Mouse (Mus musculus) ES-Bruce4 (cell line): ENCODE data around the gene Ly86. TPM values are rescaled to one million over a fixed set of nuclear protein-coding genes. Genes with fewer than 3 reads are reported as not detected.

ENCODE experiments used
- H3K27ac ChIP-seq: 2 replicates; pipeline ENCODE4 v1.5.1; 2012; ENCODE audit warnings: low read length, inconsistent platforms; ENCODE audit not compliant: insufficient read depth
- H3K27me3 ChIP-seq: 2 replicates; pipeline ENCODE4 v1.6.1; 2012; ENCODE audit warnings: mild to moderate bottlenecking, low read length, inconsistent platforms; ENCODE audit not compliant: control insufficient read depth, poor library complexity, insufficient read depth, severe bottlenecking
- H3K36me3 ChIP-seq: 2 replicates; pipeline ENCODE4 v1.6.1; 2012; ENCODE audit warnings: inconsistent platforms, mild to moderate bottlenecking, low read length, moderate library complexity; ENCODE audit not compliant: control insufficient read depth, poor library complexity, insufficient read depth, severe bottlenecking
- H3K4me1 ChIP-seq: one replicate; pipeline ENCODE4 v1.8.1; 2011; ENCODE audit warnings: low read length; ENCODE audit not compliant: control insufficient read depth, insufficient read depth
- H3K4me3 ChIP-seq: 2 replicates; pipeline ENCODE4 v1.5.1; 2011; ENCODE audit warnings: low read depth, mild to moderate bottlenecking, low read length
- H3K9ac ChIP-seq: 2 replicates; pipeline ENCODE4 v1.6.1; 2012; ENCODE audit warnings: low read depth, mild to moderate bottlenecking, inconsistent platforms; ENCODE audit not compliant: poor library complexity, severe bottlenecking
- H3K9me3 ChIP-seq: replicated peaks from 2 replicates; pipeline ENCODE4 v1.6.1; 2012; ENCODE audit warnings: mild to moderate bottlenecking, low read length, inconsistent platforms; ENCODE audit not compliant: control insufficient read depth, poor library complexity, insufficient read depth, severe bottlenecking
- CTCF ChIP-seq: IDR thresholded peaks from one replicate; pipeline ENCODE4 v1.8.1; 2011; ENCODE audit warnings: low read depth, low read length
- EP300 ChIP-seq: IDR thresholded peaks from 2 replicates; pipeline ENCODE4 v1.6.1; 2011; ENCODE audit warnings: low read depth, low read length; ENCODE audit not compliant: insufficient read depth
- POLR2A ChIP-seq: IDR thresholded peaks from one replicate; pipeline ENCODE4 v1.8.1; 2011; ENCODE audit warnings: low read length; ENCODE audit not compliant: insufficient read depth
- polyA plus RNA-seq: library from polyadenylated mRNA; stranded (reverse); fragments of >200 nt; gene quantifications from 2 replicates; pipeline ENCODE4 v1.2.4, GENCODE M21; 2011; ENCODE audit warnings: low read depth; ENCODE audit not compliant: missing spikeins, insufficient read depth, insufficient read length

Gene Ly86
- polyA plus RNA-seq, 1 experiment: not detected

GRCm38 (mm10) chr13:37388222-37389202 is 43.5 kb downstream of the Ly86 start:
- no peaks in the 10 kb centered on the region for H3K27me3 ChIP-seq
- no peaks in the 10 kb centered on the region for H3K36me3 ChIP-seq
- no peaks in the 10 kb centered on the region for H3K9me3 ChIP-seq
- H3K4me1 ChIP-seq: no peaks in the 10 kb centered on the region
- TF ChIP-seq POLR2A: no peak
- no peak for TF ChIP-seq CTCF
- H3K27ac ChIP-seq: no peak overlapping the region
- no peak overlapping the region for H3K4me3 ChIP-seq
- H3K9ac ChIP-seq: no peak overlapping the region

- no peak overlapping the region for H3K27ac ChIP-seq
- no peaks in the 10 kb centered on the region for H3K36me3 ChIP-seq
- H3K9ac ChIP-seq: no peak overlapping the region
- H3K9me3 ChIP-seq: no peaks in the 10 kb centered on the region
- H3K27me3 ChIP-seq: no peaks in the 10 kb centered on the region
- H3K4me3 ChIP-seq: no peak overlapping the region
- no peaks in the 10 kb centered on the region for H3K4me1 ChIP-seq
- no peak for TF ChIP-seq POLR2A
- TF ChIP-seq CTCF: no peak
- no peak for TF ChIP-seq EP300
Measured at GRCm38 (mm10) chr13:37389296-37389695, 44.3 kb downstream of the Ly86 start.

- TF ChIP-seq CTCF (no peak), EP300 (no peak)
- Histone ChIP-seq H3K36me3 (no peaks in the 10 kb centered on the region), H3K27me3 (no peaks in the 10 kb centered on the region), H3K27ac (no peak overlapping the region), H3K9ac (no peak overlapping the region), H3K9me3 (0 out of 2 replicates have a peak, but pooled peaks cover 2% of the 10 kb centered on the region), H3K4me1 (no peaks in the 10 kb centered on the region), H3K4me3 (no peak overlapping the region)
Measured at GRCm38 (mm10) chr13:37398791-37399190, 53.8 kb downstream of the Ly86 start.

- Histone ChIP-seq H3K27ac (no peak overlapping the region), H3K9me3 (0 out of 2 replicates have a peak, but pooled peaks cover 2% of the 10 kb centered on the region), H3K36me3 (no peaks in the 10 kb centered on the region), H3K4me1 (no peaks in the 10 kb centered on the region), H3K4me3 (no peak overlapping the region), H3K27me3 (no peaks in the 10 kb centered on the region), H3K9ac (no peak overlapping the region)
- TF ChIP-seq POLR2A (no peak), EP300 (no peak), CTCF (no peak)
Measured at GRCm38 (mm10) chr13:37399340-37399739, 54.3 kb downstream of the Ly86 start.

- H3K27me3 ChIP-seq: no peaks in the 10 kb centered on the region
- TF ChIP-seq POLR2A (no peak), CTCF (no peak), EP300 (no peak)
Measured at GRCm38 (mm10) chr13:37402421-37402820, 57.4 kb downstream of the Ly86 start.

GRCm38 (mm10) chr13:37403708-37404107 is 58.7 kb downstream of the Ly86 start:
- no peaks in the 10 kb centered on the region for H3K4me1 ChIP-seq
- no peaks in the 10 kb centered on the region for H3K9me3 ChIP-seq
- no peaks in the 10 kb centered on the region for H3K27me3 ChIP-seq
- no peak overlapping the region for H3K9ac ChIP-seq
- no peak overlapping the region for H3K27ac ChIP-seq
- no peaks in the 10 kb centered on the region for H3K36me3 ChIP-seq
- H3K4me3 ChIP-seq: no peak overlapping the region
- TF ChIP-seq CTCF: no peak
- TF ChIP-seq EP300: no peak
- TF ChIP-seq POLR2A: no peak

More at GRCm38 (mm10) chr13:37402421-37402820, 57.4 kb downstream of the Ly86 start:
- Histone ChIP-seq H3K4me3 (no peak overlapping the region), H3K36me3 (no peaks in the 10 kb centered on the region), H3K4me1 (no peaks in the 10 kb centered on the region), H3K27ac (no peak overlapping the region), H3K9ac (no peak overlapping the region), H3K9me3 (no peaks in the 10 kb centered on the region)
